Mouse (Mus musculus): Measurements from ENCODE around the gene Nans. TPM values are rescaled to one million over a fixed set of nuclear protein-coding genes. Genes with fewer than 3 reads are reported as not detected.

Nans gene
- polyA plus RNA-seq, 1 experiment = 19.7 TPM

GRCm38 (mm10) chr4:46450519-46451131, 38.4 kb upstream of the Nans start, which contains the start of gene Anp32b:
Gene Anp32b, plus strand, starts transcription at chr4:46450902.
- H3K4me1 ChIP-seq (ENCODE audit: control insufficient read depth, insufficient read depth, insufficient read length) = peaks cover 12% of the 10 kb centered on the region; the same call in 1 of the 2 replicates
- H3K27me3 ChIP-seq (ENCODE audit: control insufficient read depth, insufficient read depth, low read length) = no peaks in the 10 kb centered on the region
- WGBS = under 1% methylated on average over 66 of the region's 66 CpGs
- H3K4me3 ChIP-seq (ENCODE audit: extremely low read depth, insufficient read depth, insufficient read length) = peak within 1 kb of the TSS; percentile 86
- H3K36me3 ChIP-seq (ENCODE audit: control insufficient read depth, insufficient read depth, low read length) = no peaks in the 10 kb centered on the region
- TF ChIP-seq CTCF (IDR thresholded peaks at IDR 0.05; ENCODE audit: extremely low read depth, insufficient read depth, insufficient read length, insufficient replicate concordance) (peak; percentile 55), POLR2A (IDR thresholded peaks at IDR 0.05; ENCODE audit: low read depth, low read length) (peak; percentile 43; the same call in 1 of the 2 replicates)
- peak within 1 kb of the TSS; percentile 98 for H3K27ac ChIP-seq (ENCODE audit: insufficient read depth, low read length)
- peak; percentile 71 to 88 for DNase-seq (ENCODE audit: low read depth in 1 of 2, low spot score in 2 of 2)

GRCm38 (mm10) chr4:46451240-46451757, 37.7 kb upstream of the Nans start:
- no peaks in the 10 kb centered on the region for H3K36me3 ChIP-seq (ENCODE audit: control insufficient read depth, insufficient read depth, low read length)
- DNase-seq (ENCODE audit: low read depth in 1 of 2, low spot score in 2 of 2) = peak; percentile 43 to 73
- WGBS = 1% methylated on average over 59 of the region's 70 CpGs
- peaks cover 12% of the 10 kb centered on the region; the same call in 1 of the 2 replicates for H3K4me1 ChIP-seq (ENCODE audit: control insufficient read depth, insufficient read depth, insufficient read length)
- no peak for TF ChIP-seq CTCF (IDR thresholded peaks at IDR 0.05; ENCODE audit: extremely low read depth, insufficient read depth, insufficient read length, insufficient replicate concordance)
- no peak; the same call in 1 of the 2 replicates for TF ChIP-seq POLR2A (IDR thresholded peaks at IDR 0.05; ENCODE audit: low read depth, low read length)
- no peaks in the 10 kb centered on the region for H3K27me3 ChIP-seq (ENCODE audit: control insufficient read depth, insufficient read depth, low read length)
- H3K4me3 ChIP-seq (ENCODE audit: extremely low read depth, insufficient read depth, insufficient read length) = peak overlapping the region; percentile 86
- H3K27ac ChIP-seq (ENCODE audit: insufficient read depth, low read length) = peak overlapping the region; percentile 98

GRCm38 (mm10) chr4:46451758-46452480, 37.1 kb upstream of the Nans start:
- Histone ChIP-seq H3K36me3 (ENCODE audit: control insufficient read depth, insufficient read depth, low read length) (no peaks in the 10 kb centered on the region), H3K27me3 (ENCODE audit: control insufficient read depth, insufficient read depth, low read length) (no peaks in the 10 kb centered on the region), H3K4me1 (ENCODE audit: control insufficient read depth, insufficient read depth, insufficient read length) (peaks cover 16% of the 10 kb centered on the region; the same call in 1 of the 2 replicates), H3K4me3 (ENCODE audit: extremely low read depth, insufficient read depth, insufficient read length) (peak overlapping the region; percentile 86), H3K27ac (ENCODE audit: insufficient read depth, low read length) (peak overlapping the region; percentile 98)
- TF ChIP-seq POLR2A (IDR thresholded peaks at IDR 0.05; ENCODE audit: low read depth, low read length) = no peak; the same call in 1 of the 2 replicates
- under 1% methylated on average over 105 of the region's 111 CpGs for WGBS
- DNase-seq (ENCODE audit: low read depth in 1 of 2, low spot score in 2 of 2) = peak in 1 of 2 experiments; percentile 67

GRCm38 (mm10) chr4:46452481-46452850, 36.6 kb upstream of the Nans start:
- peak; percentile 50 to 52 for DNase-seq (ENCODE audit: low read depth in 1 of 2, low spot score in 2 of 2)
- peak overlapping the region; percentile 98 for H3K27ac ChIP-seq (ENCODE audit: insufficient read depth, low read length)
- TF ChIP-seq POLR2A (IDR thresholded peaks at IDR 0.05; ENCODE audit: low read depth, low read length) (peak; percentile 42), CTCF (IDR thresholded peaks at IDR 0.05; ENCODE audit: extremely low read depth, insufficient read depth, insufficient read length, insufficient replicate concordance) (no peak)
- peaks cover 20% of the 10 kb centered on the region; the same call in 1 of the 2 replicates for H3K4me1 ChIP-seq (ENCODE audit: control insufficient read depth, insufficient read depth, insufficient read length)
- H3K27me3 ChIP-seq (ENCODE audit: control insufficient read depth, insufficient read depth, low read length) = no peaks in the 10 kb centered on the region
- H3K36me3 ChIP-seq (ENCODE audit: control insufficient read depth, insufficient read depth, low read length) = no peaks in the 10 kb centered on the region
- H3K4me3 ChIP-seq (ENCODE audit: extremely low read depth, insufficient read depth, insufficient read length) = peak overlapping the region; percentile 86
- under 1% methylated on average over 19 of the region's 19 CpGs for WGBS

GRCm38 (mm10) chr4:46452855-46453719, 36.0 kb upstream of the Nans start:
- no peak for DNase-seq (ENCODE audit: low read depth in 1 of 2, low spot score in 2 of 2)
- H3K36me3 ChIP-seq (ENCODE audit: control insufficient read depth, insufficient read depth, low read length) = no peaks in the 10 kb centered on the region
- H3K27ac ChIP-seq (ENCODE audit: insufficient read depth, low read length) = peak overlapping the region; percentile 98

More at GRCm38 (mm10) chr4:46452855-46453719, 36.0 kb upstream of the Nans start:
- no peaks in the 10 kb centered on the region for H3K27me3 ChIP-seq (ENCODE audit: control insufficient read depth, insufficient read depth, low read length)
- peak overlapping the region; percentile 86 for H3K4me3 ChIP-seq (ENCODE audit: extremely low read depth, insufficient read depth, insufficient read length)
- 22% methylated on average over 13 of the region's 13 CpGs for WGBS
- no peak for TF ChIP-seq CTCF (IDR thresholded peaks at IDR 0.05; ENCODE audit: extremely low read depth, insufficient read depth, insufficient read length, insufficient replicate concordance)
- TF ChIP-seq POLR2A (IDR thresholded peaks at IDR 0.05; ENCODE audit: low read depth, low read length) = no peak
- H3K4me1 ChIP-seq (ENCODE audit: control insufficient read depth, insufficient read depth, insufficient read length) = peaks cover 20% of the 10 kb centered on the region; the same call in 1 of the 2 replicates
